Mouse (Mus musculus): ENCODE results near the gene Csf2rb2. TPM values are rescaled to one million over a fixed set of nuclear protein-coding genes. Genes with fewer than 3 reads are reported as not detected.
"Not testable (repeated sequence)": the region's sequence is repeated elsewhere in the genome, so short reads cannot be mapped to it uniquely, and the experiment has no call there.

Csf2rb2 gene
- total RNA-seq, 2 experiments from 2014 or later: 0.66 to 0.72 TPM

- DNase-seq (ENCODE audit: low spot score in 2 of 2): not testable (repeated sequence)
These were observed 13.0 kb upstream of the Csf2rb2 start for GRCm38 (mm10) chr15:78318338-78319171.

GRCm38 (mm10) chr15:78313659-78314058, 8.1 kb upstream of the Csf2rb2 start:
- not testable (repeated sequence) for DNase-seq (ENCODE audit: low spot score in 2 of 2)

- DNase-seq (ENCODE audit: low spot score in 2 of 2): not testable (repeated sequence)
These were observed 7.1 kb upstream of the Csf2rb2 start for GRCm38 (mm10) chr15:78312421-78313233.

GRCm38 (mm10) chr15:78310971-78311370, 5.5 kb upstream of the Csf2rb2 start:
- DNase-seq (ENCODE audit: low spot score in 2 of 2): no peak

- no peak for DNase-seq (ENCODE audit: low spot score in 2 of 2)
These were observed 4.3 kb upstream of the Csf2rb2 start for GRCm38 (mm10) chr15:78309865-78310264.

- DNase-seq (ENCODE audit: low spot score in 2 of 2): no peak
These were observed 1.8 kb downstream of the Csf2rb2 start for GRCm38 (mm10) chr15:78303665-78304233.

DNA sequence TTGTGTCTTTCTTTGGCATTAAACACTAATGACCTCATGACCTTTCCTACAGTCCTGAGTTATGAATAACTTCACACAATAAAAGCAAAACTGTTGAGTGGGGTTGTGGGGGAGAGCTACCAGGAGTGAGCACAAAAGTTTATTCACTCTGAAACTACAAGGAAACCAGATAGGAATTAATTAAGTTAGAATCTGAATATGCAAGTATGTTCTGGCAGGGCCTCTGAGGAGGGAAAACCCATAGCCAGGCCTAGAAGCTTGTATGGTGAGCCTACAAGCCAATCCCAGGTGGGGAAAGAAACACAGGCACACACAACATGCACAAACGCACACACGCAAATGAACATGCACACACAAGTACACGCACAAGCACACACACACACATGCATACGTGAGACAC, 2.8 kb downstream of the Csf2rb2 start:
- DNase-seq (ENCODE audit: low spot score in 2 of 2): no peak

DNA sequence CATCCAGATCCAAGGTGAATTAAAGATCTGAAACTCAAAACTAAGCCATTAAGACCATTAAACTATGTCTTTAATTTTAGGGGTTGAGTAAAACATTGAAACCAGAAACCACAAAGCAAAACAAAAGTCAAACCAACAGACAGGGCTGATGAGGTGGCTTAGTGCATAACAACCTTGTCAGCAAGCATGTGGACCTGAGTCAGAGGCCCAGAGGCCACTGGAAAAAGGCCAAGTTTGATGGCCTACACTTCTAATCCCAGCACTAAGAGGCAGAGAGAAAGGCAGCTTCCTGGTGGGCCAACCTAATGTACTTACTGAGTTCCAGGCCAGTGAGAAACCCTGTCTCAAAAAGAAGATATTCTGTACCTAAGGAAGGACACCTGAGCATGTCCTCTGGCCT, 4.7 kb downstream of the Csf2rb2 start:
- no peak for DNase-seq (ENCODE audit: low spot score in 2 of 2)

GRCm38 (mm10) chr15:78299641-78300040, 5.9 kb downstream of the Csf2rb2 start:
- DNase-seq (ENCODE audit: low spot score in 2 of 2): no peak

GRCm38 (mm10) chr15:78298558-78298957, 7.0 kb downstream of the Csf2rb2 start:
- DNase-seq (ENCODE audit: low spot score in 2 of 2): no peak

DNA sequence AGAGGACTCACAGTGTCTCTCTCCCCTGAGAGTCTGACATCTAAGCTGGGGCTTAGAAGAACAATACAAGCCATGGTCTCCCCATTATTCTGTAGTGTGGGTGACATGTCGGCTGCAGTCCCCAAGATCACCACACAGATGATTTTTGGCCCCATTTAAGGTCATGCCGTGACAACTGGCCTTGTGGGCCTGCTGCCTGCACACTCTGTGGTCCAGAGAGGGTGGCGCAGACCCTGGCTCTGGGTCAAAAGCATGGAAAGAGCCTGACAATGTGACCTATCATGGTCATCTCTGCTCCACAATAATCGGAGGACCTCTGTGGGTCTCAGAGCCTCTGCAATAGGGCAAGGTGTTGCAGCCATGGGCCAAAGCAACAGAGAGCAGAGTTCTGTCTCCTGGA, 11.8 kb downstream of the Csf2rb2 start:
- no peak for DNase-seq (ENCODE audit: low spot score in 2 of 2)

DNA sequence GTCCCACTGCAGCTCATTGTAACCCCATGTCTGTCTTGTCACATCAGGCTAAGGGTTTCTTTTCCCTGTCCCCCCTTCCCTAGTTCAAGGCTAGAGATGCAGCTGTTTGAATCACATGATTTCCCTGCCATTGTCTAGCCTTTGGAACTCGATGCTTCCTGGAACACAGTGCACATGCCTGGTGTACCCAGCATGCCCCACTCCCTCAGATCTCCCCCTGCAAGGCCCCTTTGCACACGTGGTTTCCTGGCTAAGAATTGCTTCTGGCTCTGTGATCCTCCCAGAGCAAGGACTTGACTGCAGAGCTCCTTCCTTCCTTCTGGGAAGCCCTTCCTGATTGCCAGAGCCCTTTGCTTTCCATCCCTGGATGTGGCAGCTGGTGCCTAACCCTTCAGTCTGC, 12.3 kb downstream of the Csf2rb2 start:
- not testable (repeated sequence) for DNase-seq (ENCODE audit: low spot score in 2 of 2)

DNA sequence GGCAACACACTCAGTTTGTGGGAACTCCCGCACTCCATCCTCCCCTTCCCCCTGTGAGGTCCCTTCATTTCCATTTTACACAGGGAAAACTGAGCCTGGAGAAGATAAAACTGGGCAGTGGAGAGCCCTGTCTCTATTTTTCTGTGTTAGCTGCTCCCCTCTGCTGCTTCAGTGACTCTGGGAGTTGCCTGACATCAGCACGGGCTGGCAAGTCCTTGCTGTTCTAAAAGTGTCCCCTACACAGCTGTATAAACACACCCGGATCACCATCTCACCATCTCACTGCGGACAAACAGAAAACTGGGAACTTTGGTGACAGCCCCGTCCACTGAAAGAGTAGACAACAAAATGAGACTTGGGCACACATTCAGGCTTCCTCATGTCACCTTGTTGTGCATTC, 15.7 kb downstream of the Csf2rb2 start:
- DNase-seq (ENCODE audit: low spot score in 2 of 2): not testable (repeated sequence)

DNA sequence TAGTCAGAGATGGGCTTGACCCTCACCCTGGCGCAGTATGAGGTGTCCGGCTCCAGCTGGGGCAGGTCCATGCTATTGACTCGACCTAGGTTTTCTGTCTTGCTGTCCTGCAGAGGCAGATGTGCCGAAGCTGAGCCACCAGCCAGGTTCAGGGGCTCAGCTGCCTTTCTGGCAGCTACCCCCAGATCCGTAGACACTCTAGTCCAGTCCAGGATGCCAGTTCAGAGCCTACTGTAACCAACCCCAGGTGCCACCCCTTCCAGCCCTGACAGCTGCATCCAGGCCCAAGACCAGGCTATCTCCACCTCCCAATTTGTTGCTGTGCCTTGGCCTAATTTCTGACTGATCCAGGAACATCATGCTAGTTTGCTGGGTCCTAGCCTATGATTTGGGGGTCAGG, 17.6 kb downstream of the Csf2rb2 start:
- no peak for DNase-seq (ENCODE audit: low spot score in 2 of 2)

- DNase-seq (ENCODE audit: low spot score in 2 of 2): no peak
These were observed 27.2 kb downstream of the Csf2rb2 start for GRCm38 (mm10) chr15:78278308-78278707.

GRCm38 (mm10) chr15:78271208-78271607, 34.3 kb downstream of the Csf2rb2 start:
- DNase-seq (ENCODE audit: low spot score in 2 of 2): no peak

DNA sequence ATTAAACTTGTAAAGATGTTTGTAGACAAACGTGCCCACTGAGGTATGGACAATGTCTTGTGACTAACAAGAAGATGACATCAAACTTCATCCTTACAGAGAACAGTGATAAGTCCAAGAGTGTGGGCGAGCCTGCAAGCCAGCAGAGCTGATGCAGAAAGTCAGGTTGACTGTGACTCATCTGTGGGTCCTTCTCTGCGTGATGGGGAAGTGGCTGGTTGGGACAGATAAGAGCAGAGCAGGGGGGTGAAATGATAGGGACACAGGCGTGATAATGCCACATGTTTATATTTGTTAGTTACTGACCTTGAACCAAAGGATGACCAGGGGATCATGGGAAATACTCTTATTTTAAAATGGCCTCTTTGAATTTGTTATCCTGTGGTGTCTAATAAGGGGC, 37.7 kb downstream of the Csf2rb2 start:
- DNase-seq (ENCODE audit: low spot score in 2 of 2): peak in 1 of 2 experiments; percentile 20

GRCm38 (mm10) chr15:78267441-78267840, 38.1 kb downstream of the Csf2rb2 start:
- DNase-seq (ENCODE audit: low spot score in 2 of 2): no peak

- no peak for DNase-seq (ENCODE audit: low spot score in 2 of 2)
These were observed 42.2 kb downstream of the Csf2rb2 start for GRCm38 (mm10) chr15:78263286-78263685.

DNA sequence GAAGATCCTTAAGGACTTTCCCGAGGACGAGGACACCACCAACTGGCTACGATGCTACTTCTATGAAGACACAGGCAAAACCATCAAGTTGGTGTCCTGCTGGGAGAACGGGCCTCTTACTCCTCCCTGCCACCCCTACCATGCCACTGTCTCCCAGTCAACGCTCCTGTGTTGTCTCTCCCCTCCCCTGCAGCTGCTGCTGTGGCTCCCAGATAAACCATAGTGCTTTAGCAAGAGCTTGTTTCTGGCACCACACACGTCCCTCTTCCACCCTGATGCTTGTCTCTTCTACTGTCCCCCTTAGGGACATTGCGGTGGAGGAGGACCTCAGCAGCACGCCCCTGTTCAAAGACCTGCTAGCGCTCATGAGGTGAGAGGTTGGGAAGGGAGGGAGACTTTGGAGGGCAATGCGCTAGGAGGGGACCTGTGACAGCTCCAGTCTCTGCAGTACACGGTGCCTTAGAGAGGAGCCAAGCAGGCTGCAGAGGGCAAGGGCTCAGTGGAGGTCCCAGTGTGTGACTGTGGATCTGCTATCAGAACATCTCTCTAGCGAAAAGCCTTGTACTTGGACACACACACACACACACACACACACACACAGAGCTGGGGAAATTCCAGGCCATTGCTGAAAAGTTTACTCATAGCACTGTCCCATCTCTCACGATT, 44.7 kb downstream of the Csf2rb2 start:
- DNase-seq (ENCODE audit: low spot score in 2 of 2): no peak

DNA sequence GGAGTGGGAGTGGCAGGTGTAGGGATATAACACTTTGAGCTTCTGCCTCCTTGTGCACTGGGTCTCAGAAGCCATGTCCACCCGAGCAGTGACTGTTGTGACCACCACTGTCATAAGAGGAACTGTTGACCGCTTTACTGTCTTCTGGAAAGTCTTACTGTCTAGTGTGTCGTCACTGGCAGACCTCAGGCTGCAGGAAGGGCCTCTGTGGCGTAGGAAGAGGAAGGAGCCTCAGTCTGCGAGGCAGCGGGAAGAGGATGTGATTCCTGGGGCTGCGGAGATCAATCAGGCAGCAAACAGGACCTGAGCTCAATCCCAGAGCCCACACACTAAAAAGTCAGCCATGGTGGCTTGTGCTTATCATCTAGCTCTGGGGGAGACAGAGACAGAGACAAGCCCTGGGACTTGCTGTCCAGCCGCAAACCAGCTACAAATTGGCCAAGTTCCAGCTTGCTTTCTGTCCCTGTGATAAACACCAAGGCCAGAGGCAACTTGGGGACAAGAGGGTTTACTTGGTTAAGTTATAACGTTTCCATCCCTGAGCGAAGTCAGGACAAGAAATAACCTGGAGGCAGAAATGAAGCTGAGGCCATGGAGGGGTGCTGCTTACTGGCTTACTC, 47.2 kb downstream of the Csf2rb2 start:
- no peak for DNase-seq (ENCODE audit: low spot score in 2 of 2)
